Mouse (Mus musculus): ENCODE data around the gene Pcolce2. TPM values are rescaled to one million over a fixed set of nuclear protein-coding genes. Genes with fewer than 3 reads are reported as not detected.

Pcolce2 gene
- 1.4 and 3.6 TPM in 2 replicates for polyA plus RNA-seq (2015; fragmentation: Nextera tagmentation; extraction: Ambion mirVana)

GRCm38 (mm10) chr9:95637271-95638181 lies at the start of gene Pcolce2:
Gene Pcolce2, plus strand, starts transcription at chr9:95637601.

Other genes with a start within 250 kb of the Pcolce2 start
- 0.90 and 1.4 TPM in 2 replicates for gene Chst2, start 230.9 kb upstream of the Pcolce2 start, polyA plus RNA-seq (2015; fragmentation: Nextera tagmentation; extraction: Ambion mirVana)
- 53.9 and 58.1 TPM in 2 replicates for gene U2surp, start 125.6 kb upstream of the Pcolce2 start, polyA plus RNA-seq (2015; fragmentation: Nextera tagmentation; extraction: Ambion mirVana)
- 0.26 and 0.50 TPM in 2 replicates for gene Paqr9, start 77.9 kb upstream of the Pcolce2 start, polyA plus RNA-seq (2015; fragmentation: Nextera tagmentation; extraction: Ambion mirVana)
- 0.67 and 0.85 TPM in 2 replicates for gene Trpc1, start 112.8 kb downstream of the Pcolce2 start, polyA plus RNA-seq (2015; fragmentation: Nextera tagmentation; extraction: Ambion mirVana)
- 0.30 and 0.33 TPM in 2 replicates for gene Pls1, start 207.7 kb downstream of the Pcolce2 start, polyA plus RNA-seq (2015; fragmentation: Nextera tagmentation; extraction: Ambion mirVana)
- gene Atr, start 220.0 kb downstream of the Pcolce2 start, polyA plus RNA-seq (2015; fragmentation: Nextera tagmentation; extraction: Ambion mirVana), result 4.4 and 5.6 TPM in 2 replicates

Measured in skeletal muscle tissue, postnatal 0 days (tissue).